Mouse (Mus musculus) v-Abl transformed pro-B cells (cell line): ENCODE results near the gene Fgf14.
"Not testable (repeated sequence)": the region's sequence is repeated elsewhere in the genome, so short reads cannot be mapped to it uniquely, and the experiment has no call there.

Experiments used
- in situ Hi-C, 2 experiments: fragments of 400-800 bp; cut with MboI; formaldehyde crosslinking; loops; one replicate each; pipeline ENCODE4 v1.15.1; 2025; ENCODE audit not compliant: unreplicated experiment in 2 of 2

The Fgf14 gene

DNA sequence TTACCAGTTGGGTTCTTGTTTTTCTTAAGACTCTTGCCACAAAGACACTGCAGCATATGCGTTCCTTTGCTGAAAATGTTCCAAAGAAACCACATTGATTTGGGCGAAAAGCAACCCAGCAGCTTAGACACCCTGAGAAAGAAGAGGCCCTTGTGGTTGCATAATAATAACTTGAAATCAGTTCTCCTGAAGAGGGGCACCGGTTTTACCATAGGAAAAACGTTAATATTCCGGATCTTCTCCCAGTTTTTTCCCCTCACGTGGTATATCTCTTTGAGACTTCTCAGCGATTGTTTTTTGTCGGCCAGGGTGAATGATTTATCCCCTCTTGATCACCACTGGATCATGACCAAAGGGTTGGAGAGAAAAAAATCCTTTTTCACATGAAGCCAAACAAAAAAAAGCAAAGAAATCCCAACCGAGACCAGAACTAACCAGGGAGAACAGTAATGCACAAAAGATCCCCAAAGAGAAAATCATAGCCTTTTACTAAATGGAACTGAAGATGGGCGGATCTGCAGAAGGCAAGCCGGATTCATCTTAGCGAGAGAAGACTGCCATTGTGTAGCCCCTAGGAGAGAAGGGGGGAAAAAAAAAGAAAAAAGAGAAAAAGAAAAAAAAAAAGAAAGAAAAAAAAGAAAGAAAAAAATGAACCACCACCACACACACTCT, at the start of gene Fgf14:
Gene Fgf14 (minus strand): TSS at position 622 of the 672 bp plus-strand sequence.
- in situ Hi-C loops = no loop called here

DNA sequence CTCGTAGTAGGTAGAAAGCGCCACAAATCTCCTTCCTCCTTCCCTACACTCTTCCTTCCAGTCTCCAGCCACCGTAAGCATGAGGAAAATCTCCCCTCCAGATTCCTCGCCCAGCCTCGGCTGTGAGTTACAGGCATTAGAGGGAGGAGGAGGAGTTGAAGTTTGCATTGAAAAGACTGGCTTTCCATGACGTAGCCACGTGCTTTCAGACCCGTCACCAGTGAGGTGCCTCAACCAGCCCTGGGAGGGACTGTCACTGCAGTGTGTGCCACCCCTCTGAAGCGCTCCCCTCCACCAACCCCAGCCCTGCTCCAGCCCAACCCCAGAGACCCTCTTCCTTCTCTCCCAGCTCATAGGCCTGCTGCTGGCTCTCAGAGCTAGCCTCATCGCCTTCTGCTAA, 452 bp upstream of the Fgf14 start:
- in situ Hi-C loops = no loop called here

DNA sequence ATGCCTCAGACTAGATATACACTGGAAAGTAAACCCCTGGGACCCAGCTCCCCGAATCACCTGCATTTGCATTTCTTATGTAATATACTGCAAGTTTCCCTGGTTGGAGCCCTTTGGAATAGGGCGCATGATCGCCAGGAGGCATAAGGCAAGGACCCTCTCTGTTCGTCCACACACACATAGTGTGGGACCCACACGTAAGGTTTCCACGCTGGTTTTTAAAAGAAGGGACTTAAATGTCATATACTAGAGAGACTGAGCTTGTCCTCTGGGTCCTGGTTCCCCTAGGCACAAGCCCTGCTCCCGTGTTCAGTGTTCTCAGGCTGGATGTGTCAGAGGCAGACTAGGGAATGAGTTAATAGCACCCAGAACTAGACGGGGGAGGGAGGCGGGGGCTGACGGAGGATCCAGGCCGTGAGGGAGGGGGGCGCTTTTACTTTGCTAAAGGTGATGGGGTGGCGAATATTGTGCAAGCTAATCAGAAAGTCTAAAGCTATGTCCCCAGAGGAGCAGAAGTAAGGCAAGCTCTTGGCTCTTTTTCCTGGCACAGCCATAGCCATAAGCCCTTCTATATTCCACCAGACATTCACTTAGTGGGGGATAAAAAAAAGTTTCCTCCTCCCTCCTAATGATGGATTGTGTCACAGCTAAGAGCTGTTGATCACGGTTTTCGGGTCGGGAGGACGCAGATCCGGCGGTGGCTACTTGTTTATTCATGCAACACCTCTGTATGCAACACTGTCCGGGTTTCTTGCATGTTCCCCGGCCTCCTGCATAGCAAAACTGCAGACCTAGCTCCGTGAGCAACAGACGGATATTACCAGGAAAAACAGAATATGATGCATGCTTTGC, 1.0 kb downstream of the Fgf14 start:
- in situ Hi-C loops = no loop called here

DNA sequence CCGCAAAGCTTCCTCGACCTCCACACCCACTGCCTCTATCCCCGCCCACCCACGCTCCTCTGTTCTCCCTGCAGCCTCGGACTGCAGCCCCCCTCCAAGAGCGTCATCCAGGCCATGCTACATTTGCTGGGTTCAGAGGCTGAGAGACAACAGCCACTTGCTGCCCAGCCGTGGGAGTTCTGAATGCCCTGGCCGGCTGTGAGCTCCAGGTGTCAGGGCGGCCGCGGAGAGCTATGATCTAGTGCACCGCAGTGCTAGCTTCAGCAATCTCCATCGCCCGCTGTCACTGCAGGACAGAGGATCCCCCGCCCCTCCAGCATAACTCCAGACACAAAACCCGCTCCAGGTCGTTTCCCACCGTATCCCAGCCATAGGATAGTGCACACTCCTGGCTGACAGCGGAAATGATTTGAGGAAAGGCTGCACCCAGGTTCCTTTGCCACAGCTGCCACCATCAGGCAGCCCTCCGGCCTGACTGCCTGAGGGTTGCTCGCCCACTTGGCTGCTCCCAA, 1.7 kb downstream of the Fgf14 start:
- in situ Hi-C loops = no loop called here

DNA sequence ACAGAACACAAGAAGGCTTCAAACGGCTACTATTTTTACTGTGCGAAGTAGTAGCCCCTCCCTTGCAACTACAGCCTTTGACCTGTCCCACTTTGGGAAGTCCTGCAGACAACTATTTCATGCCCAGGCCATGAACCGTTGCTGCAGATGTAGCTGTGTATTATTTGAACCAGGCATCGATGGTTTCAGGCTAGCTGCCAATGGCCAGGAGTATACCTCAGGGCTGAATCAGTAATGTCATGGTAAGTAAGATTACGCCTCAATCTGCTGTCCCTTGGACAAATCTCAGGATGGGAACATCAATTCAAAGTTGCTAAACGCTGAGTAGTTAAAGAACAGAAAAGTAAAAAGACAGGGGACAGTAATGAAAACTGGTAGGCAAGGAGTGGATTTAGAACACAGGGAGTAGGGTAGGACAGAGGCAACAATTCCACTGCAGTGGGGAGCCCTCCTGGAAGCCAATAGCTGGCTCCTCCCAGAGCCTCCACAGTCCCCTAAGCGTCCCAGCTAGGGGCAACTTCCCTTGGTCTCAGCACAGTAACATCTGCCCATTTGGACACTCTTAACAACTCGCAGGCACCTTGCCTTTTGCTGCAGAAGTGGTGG, 2.3 kb downstream of the Fgf14 start:
- in situ Hi-C loops = no loop called here

DNA sequence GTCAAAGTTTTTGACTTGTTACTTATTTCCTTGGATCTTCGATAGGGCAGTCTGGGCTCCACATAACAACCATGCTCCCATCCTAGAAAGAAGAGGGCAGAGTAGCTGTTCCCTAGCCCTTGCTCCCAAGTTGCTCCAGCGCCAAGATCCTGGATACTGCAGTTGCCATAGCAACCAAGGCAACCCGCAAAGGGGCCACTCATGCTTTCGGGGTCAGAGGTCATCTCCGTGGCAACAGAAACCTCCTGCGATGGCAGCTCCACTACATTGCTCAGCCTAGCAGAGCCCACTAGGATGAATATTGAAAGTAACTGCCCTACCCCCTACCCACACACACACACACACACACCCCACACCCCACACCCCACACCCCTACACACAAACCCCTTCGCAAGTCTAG, 7.2 kb downstream of the Fgf14 start:
- in situ Hi-C loops = no loop called here

DNA sequence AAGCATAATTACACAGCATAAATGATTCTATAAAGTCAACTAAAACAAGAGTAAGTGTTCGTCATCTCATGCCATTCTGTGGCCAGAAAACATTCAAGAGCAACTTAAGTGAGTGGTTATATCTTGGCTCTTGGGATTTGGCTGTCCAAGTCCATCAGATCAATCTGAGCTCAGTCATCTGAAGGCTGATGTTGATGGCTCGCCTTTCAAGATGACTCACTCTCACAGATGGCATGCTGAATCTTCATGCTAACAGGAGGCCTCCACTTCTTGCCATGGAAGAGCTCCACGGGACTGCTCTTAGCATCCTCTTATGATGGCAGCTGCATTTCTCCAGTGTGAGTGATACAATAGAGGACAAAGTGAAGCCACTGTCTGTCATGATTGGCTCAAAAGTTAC, 34.1 kb downstream of the Fgf14 start:
- in situ Hi-C loops = no loop called here

DNA sequence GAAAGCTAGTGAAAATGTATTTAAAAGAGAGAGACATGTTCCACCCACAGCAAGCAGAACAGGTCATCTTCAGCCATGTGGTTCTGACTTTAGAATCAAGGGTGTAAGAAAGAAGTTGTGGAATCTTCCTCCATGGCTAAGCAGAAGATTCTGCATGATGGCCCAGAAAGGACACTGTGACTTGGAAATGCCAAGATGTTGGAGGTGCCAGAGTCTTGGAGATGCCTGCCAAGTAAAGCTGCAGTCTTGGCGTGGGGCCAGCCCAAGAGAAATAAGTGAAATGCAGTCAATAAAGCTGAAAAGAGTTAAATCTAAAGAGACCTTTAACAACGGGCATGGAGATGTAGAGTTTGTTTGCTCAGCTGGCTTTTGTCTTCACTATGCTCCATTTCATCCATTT, 42.0 kb downstream of the Fgf14 start:
- in situ Hi-C loops = no loop called here

GRCm38 (mm10) chr14:124613473-124613872, 63.5 kb downstream of the Fgf14 start:
- in situ Hi-C loops = no loop called here

GRCm38 (mm10) chr14:124606036-124606711, 70.8 kb downstream of the Fgf14 start:
- in situ Hi-C loops = no loop called here

GRCm38 (mm10) chr14:124605031-124605743, 71.7 kb downstream of the Fgf14 start:
- in situ Hi-C loops = no loop called here

DNA sequence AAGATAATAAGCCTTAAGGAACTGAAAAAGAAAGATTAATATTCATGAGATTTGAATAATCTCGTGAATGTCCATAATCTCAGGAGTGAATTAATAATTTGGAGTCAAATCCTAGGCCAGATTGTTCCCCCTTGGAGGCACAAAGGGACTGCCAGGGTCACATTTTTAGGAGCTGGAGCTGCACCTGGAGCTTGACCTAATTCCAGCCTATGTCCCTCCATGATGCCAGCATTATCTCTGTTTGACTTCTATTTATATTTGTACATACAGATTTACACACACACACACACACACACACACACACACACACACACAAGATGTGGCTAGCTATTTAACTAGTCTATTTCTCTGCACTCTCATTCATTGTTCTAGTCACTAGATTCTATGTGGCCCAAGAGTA, 100.4 kb downstream of the Fgf14 start:
- in situ Hi-C loops = no loop called here

DNA sequence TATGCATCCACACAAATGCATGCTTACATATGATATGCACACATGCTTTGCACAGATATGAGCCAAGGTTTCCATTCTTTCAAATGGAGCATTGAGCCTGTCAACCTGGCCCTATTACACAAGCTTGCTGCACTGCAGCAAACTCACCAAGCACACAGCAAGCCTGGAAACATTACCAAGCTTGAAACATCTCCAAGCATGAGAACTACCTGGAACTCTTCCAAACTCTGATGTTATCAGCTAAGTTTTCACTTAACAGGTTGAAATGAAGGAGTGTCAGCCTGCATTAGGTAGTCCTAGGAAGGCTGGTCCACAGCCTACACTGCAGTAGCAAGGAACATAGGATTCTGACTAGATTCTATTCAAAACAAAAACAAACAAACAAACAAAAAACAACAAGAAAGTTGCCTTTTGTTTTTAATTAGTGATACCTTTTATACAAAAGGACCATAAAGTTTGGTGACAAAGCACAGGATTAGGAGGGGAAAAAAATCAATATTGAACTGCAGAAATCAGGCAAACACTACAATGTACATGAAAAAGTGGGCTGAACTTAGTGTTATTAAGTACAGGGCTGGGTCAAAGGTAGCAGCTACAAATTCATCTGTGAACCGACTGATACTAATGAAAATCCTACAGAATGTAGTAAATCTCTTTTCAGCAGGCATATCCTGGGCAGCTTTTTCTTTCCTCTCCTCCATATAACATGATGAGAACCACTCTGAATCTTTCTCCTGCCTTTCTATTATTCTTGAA, 101.6 kb downstream of the Fgf14 start:
- in situ Hi-C loops = no loop called here

- in situ Hi-C loops = no loop called here
These were observed 110.5 kb downstream of the Fgf14 start for GRCm38 (mm10) chr14:124566445-124566844.

GRCm38 (mm10) chr14:124561544-124561943, 115.4 kb downstream of the Fgf14 start:
- in situ Hi-C loops = no loop called here

- in situ Hi-C loops = no loop called here
These were observed 140.8 kb downstream of the Fgf14 start for GRCm38 (mm10) chr14:124536106-124536505.

GRCm38 (mm10) chr14:124535376-124535775, 141.6 kb downstream of the Fgf14 start:
- in situ Hi-C loops = not testable (repeated sequence)

GRCm38 (mm10) chr14:124532051-124532450, 144.9 kb downstream of the Fgf14 start:
- in situ Hi-C loops = no loop called here

DNA sequence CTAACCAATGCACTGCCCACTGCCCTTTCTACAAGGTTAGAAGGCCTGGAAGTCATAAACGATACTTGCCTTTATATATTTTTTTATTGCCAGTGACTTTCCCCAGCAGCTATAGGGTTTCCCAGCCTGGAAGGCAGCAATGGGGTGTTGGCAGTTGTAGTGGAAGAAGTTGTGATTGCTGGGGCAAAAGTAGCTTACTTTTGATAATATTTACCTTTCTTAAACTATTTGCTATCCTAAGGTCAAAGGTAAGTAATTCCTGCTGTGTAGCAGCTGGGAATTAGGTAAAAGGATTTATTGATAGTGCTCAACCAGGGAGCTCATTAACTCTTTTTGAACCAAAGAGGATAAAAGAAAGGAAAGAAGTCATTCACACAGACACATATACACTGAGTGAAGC, 164.9 kb downstream of the Fgf14 start:
- in situ Hi-C loops = no loop called here

- in situ Hi-C loops = no loop called here
These were observed 188.0 kb downstream of the Fgf14 start for GRCm38 (mm10) chr14:124488971-124489370.
